Mouse (Mus musculus) heart, postnatal 25 days (tissue): ENCODE data around the gene Cfap206. TPM values are rescaled to one million over a fixed set of nuclear protein-coding genes. Genes with fewer than 3 reads are reported as not detected.

Experiments
- DNase-seq: peaks from one replicate; pipeline ENCODE4 v3.0.0; 2022; ENCODE audit warnings: low spot score
- intact Hi-C: fragments of 180-260 bp; cut with DNase I; formaldehyde crosslinking; loops from one replicate; pipeline ENCODE4 v1.15.1; 2025
- total RNA-seq, 2 experiments: library from RNA; stranded (reverse); gene quantifications; 2 replicates each; pipeline ENCODE4 v1.2.3; 2021

Gene Cfap206
- total RNA-seq, 2 experiments from 2014 or later: 0.18 to 0.22 TPM

- intact Hi-C loops: loop anchor here (2.0 to 10.0 kb wide), 3 partner anchors 92 to 538 kb away; partner anchors contain the start of genes C9orf72 and Smim8
- DNase-seq: peak; percentile 89
Observed at GRCm38 (mm10) chr4:34686874-34687567, 43.0 kb downstream of the Cfap206 start, which contains the start of gene Slc35a1. Gene Slc35a1 (minus strand): TSS chr4:34687438.

- no peak for DNase-seq
- intact Hi-C loops: loop anchor here (10.0 kb wide), 1 partner anchor 544 kb away; the partner anchor contains the start of gene C9orf72
Observed at GRCm38 (mm10) chr4:34680530-34680929, 49.5 kb downstream of the Cfap206 start.

DNA sequence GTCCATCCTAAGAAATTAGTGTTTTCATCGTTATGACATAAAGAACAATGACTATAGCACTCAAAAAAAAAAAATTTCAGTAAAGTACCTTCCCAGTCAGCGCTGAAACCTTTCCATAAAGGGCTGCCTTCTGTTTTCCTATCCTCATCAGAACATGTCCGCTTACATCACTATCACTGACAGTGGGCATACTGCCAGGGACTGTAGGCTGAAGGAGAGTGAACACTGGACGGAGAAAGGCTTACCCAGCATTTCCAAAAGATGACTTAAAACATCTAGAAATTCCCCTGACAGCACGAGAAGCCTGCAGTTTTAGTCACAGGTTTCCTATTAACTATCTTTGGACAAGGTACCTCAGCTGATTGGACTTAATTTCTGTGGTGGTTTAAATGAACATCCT is 56.3 kb downstream of the Cfap206 start:
- intact Hi-C loops: no loop called here
- no peak for DNase-seq

DNA sequence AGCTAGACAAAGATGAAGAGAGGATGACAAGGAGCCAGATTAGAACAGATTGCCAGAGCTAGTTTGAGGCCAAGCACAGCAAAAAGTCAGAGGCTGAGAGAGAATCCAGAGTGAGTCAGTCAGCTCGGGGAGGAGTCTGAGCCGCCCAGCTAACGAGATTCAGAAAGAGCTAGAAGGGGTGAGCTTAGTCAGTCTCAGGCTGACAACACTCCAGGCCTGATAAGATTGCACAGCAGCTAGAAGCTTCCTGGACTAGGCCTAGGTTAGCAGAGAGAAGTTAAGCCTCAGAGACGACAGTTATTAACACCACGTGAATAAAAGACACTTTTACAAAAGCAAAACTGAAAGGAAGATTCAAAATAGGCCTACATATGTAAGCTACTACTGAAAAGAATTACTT is 62.1 kb downstream of the Cfap206 start:
- intact Hi-C loops: no loop called here
- no peak for DNase-seq

DNA sequence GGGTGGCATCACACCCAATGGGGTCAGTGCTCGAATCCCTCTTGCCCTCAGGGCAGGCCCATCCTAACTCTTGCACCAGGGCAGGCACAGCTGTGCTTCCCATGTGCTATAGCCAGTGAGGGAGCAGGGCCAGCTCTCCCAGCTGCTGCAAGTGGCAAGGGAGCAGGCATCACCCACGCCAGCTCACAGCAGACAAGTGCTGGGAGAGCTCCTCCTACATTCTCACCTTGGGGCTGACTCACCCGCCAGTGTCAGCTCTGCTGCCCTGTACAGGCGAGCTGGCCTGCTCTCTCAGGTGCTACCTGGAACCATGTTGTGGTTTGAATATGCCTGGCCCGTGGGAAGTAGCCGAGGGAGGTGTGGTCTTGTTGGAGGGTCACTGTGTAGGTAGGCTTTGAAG is 68.1 kb downstream of the Cfap206 start:
- intact Hi-C loops: no loop called here
- DNase-seq: no peak

GRCm38 (mm10) chr4:34661514-34661913 is 68.5 kb downstream of the Cfap206 start:
- DNase-seq: no peak
- intact Hi-C loops: no loop called here

GRCm38 (mm10) chr4:34659012-34659411 is 71.0 kb downstream of the Cfap206 start:
- intact Hi-C loops: no loop called here
- DNase-seq: no peak

DNA sequence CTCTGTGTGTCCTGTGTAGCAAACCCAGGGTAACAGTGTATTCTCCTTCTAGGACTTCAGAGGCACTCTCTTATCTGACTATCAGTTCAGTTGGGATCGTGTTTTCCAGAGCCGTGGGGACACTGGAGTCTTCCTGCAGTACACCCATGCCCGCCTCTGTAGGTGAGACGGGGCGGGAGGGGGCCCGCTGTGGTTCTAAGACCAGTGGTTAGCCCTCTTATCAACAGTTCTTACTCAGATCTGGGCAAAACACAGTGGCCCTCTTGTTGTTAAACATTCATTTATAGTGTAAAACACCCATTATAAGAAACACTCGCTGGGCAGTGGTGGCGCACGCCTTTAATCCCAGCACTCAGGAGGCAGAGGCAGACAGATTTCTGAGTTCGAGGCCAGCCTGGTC is 73.9 kb downstream of the Cfap206 start:
- DNase-seq: no peak
- intact Hi-C loops: no loop called here

DNA sequence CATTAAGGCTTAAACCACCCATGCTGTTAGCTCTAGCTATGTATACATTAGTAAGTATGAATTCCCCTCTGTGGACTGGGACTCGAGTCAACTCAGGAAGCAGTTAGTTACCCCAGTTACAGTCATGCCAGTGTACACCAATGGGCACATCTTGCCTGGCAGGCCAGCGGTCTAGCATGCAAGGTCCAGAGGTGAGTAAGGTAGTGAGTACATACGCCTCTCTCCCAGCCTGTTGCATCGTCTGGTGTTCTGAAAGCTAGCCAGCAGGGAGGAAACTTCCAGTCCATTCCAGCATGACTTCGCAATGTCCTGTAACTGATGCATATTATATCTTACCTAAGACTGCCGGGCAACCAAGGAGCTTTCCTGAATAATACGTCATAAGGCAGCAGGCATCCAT is 76.8 kb downstream of the Cfap206 start:
- intact Hi-C loops: no loop called here
- DNase-seq: no peak

DNA sequence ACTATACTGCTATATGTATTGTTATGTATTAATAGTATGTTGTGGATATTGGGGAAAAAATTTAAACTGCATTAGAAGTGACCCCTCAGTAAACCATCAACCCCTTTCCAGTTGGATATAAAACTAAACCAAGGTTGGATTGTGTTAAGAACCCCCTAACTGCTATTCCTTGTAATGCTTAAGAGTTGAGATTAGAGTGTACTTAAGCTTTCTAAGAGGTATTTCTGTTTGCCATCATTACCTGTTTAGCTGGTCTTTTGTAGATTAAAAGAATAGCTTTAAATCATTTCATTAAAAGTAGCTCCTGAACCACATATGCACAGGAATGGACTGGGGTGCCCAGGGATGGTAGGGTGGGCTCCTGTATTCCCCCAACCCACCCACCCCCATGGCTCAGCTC is 85.2 kb downstream of the Cfap206 start:
- intact Hi-C loops: no loop called here
- no peak for DNase-seq

GRCm38 (mm10) chr4:34640731-34641130 is 89.3 kb downstream of the Cfap206 start:
- intact Hi-C loops: no loop called here
- DNase-seq: no peak

GRCm38 (mm10) chr4:34639745-34640364 is 90.2 kb downstream of the Cfap206 start:
- DNase-seq: no peak
- intact Hi-C loops: no loop called here

Other genes starting within 250 kb of the Cfap206 start
- gene Akirin2, start 179.3 kb downstream of the Cfap206 start, total RNA-seq: 10 to 100 TPM; 52.5 to 56.3 TPM
- 10 to 100 TPM; 35.7 TPM for gene Orc3, start 115.3 kb downstream of the Cfap206 start, total RNA-seq
- 10 to 100 TPM; 29.4 to 30.5 TPM for gene Rars2, start 115.2 kb downstream of the Cfap206 start, total RNA-seq
- gene Slc35a1, start 42.8 kb downstream of the Cfap206 start, total RNA-seq: 10 to 100 TPM; 15.0 to 16.1 TPM
- gene Gm136, start 26.1 kb upstream of the Cfap206 start, total RNA-seq: not detected
- gene Smim8, start 48.2 kb upstream of the Cfap206 start, total RNA-seq: 10 to 100 TPM; 57.9 to 59.8 TPM
- 10 to 100 TPM; 14.6 to 15.6 TPM for gene Zfp292, start 152.8 kb upstream of the Cfap206 start, total RNA-seq
- gene Cga, start 163.6 kb upstream of the Cfap206 start, total RNA-seq: not detected